Mouse (Mus musculus) myocyte (in vitro differentiated cells): ENCODE results near the gene Birc6. TPM values are rescaled to one million over a fixed set of nuclear protein-coding genes. Genes with fewer than 3 reads are reported as not detected.

ENCODE experiments used
- H3K27me3 ChIP-seq: one replicate; pipeline ENCODE4 v1.6.1; 2011; ENCODE audit not compliant: control insufficient read depth, insufficient read depth, insufficient read length
- H3K36me3 ChIP-seq: one replicate; pipeline ENCODE4 v1.6.1; 2011; ENCODE audit not compliant: control insufficient read depth, insufficient read depth
- H3K4me2 ChIP-seq: one replicate; pipeline ENCODE4 v1.6.1; 2011; ENCODE audit warnings: low read depth, control low read depth
- H3K4me3 ChIP-seq: one replicate; pipeline ENCODE4 v1.5.1; 2011; ENCODE audit warnings: mild to moderate bottlenecking, control low read depth, moderate library complexity
- H3K79me2 ChIP-seq: one replicate; pipeline ENCODE4 v1.6.1; 2011; ENCODE audit not compliant: control insufficient read depth, insufficient read depth
- H3ac ChIP-seq: one replicate; pipeline ENCODE4 v1.6.1; 2011; ENCODE audit not compliant: control insufficient read depth, insufficient read length
- CEBPB ChIP-seq: IDR thresholded peaks from 2 replicates; pipeline ENCODE4 v1.6.1; 2011; ENCODE audit warnings: mild to moderate bottlenecking, moderate library complexity; ENCODE audit not compliant: poor library complexity, insufficient read depth, severe bottlenecking
- E2F4 ChIP-seq: IDR thresholded peaks from one replicate; pipeline ENCODE4 v1.6.1; 2011; ENCODE audit warnings: mild to moderate bottlenecking, control low read depth, moderate library complexity; ENCODE audit not compliant: insufficient read depth
- MAX ChIP-seq: IDR thresholded peaks from one replicate; pipeline ENCODE4 v1.6.1; 2011; ENCODE audit warnings: low read depth, mild to moderate bottlenecking, control low read depth
- MYOD1 ChIP-seq, 3 experiments: IDR thresholded peaks; one replicate each; pipeline ENCODE4 v1.6.1; 2011; ENCODE audit warnings: control low read depth in 2 of 3, low read depth in 2 of 3, mild to moderate bottlenecking in 2 of 3, moderate library complexity in 1 of 3; ENCODE audit not compliant: insufficient read length in 2 of 3, control insufficient read depth in 1 of 3
- MYOG ChIP-seq, 3 experiments: IDR thresholded peaks; one replicate each; pipeline ENCODE4 v1.6.1; 2011; ENCODE audit warnings: control low read depth in 2 of 3, low read depth in 2 of 3, mild to moderate bottlenecking in 2 of 3; ENCODE audit not compliant: insufficient read length in 2 of 3, control insufficient read depth in 1 of 3, insufficient read depth in 1 of 3
- POLR2A ChIP-seq: IDR thresholded peaks from one replicate; pipeline ENCODE4 v1.6.1; 2011; ENCODE audit warnings: low read depth, mild to moderate bottlenecking, control low read depth, moderate library complexity; ENCODE audit not compliant: insufficient read length
- POLR2AphosphoS2 ChIP-seq: IDR thresholded peaks from one replicate; pipeline ENCODE4 v1.6.1; 2011; ENCODE audit warnings: low read depth, control low read depth; ENCODE audit not compliant: insufficient read length
- REST ChIP-seq: IDR thresholded peaks from one replicate; pipeline ENCODE4 v1.6.1; 2011; ENCODE audit warnings: mild to moderate bottlenecking, control low read depth, moderate library complexity; ENCODE audit not compliant: insufficient read depth, insufficient read length
- SRF ChIP-seq: IDR thresholded peaks from one replicate; pipeline ENCODE4 v1.6.1; 2011; ENCODE audit warnings: low read depth; ENCODE audit not compliant: control insufficient read depth, insufficient read length
- TCF12 ChIP-seq: IDR thresholded peaks from one replicate; pipeline ENCODE4 v1.6.1; 2011; ENCODE audit warnings: mild to moderate bottlenecking, control low read depth; ENCODE audit not compliant: poor library complexity, insufficient read depth, severe bottlenecking
- TCF3 ChIP-seq: IDR thresholded peaks from one replicate; pipeline ENCODE4 v1.6.1; 2011; ENCODE audit warnings: low read depth, control low read depth; ENCODE audit not compliant: insufficient read length
- USF1 ChIP-seq: IDR thresholded peaks from one replicate; pipeline ENCODE4 v1.6.1; 2011; ENCODE audit warnings: low read depth, mild to moderate bottlenecking, control low read depth, moderate library complexity
- polyA plus RNA-seq: library from polyadenylated mRNA; unstranded; fragments of >200 nt; fragmentation: generic; extraction: Trizol; gene quantifications from one replicate; pipeline ENCODE4 v1.2.1, GENCODE M21; 2012; ENCODE audit warnings: missing spikeins

Gene Birc6
- polyA plus RNA-seq, 1 experiment = 20.1 TPM

GRCm38 (mm10) chr17:74579586-74579985 lies 51.5 kb downstream of the Birc6 start:
- TF ChIP-seq POLR2AphosphoS2 (no peak), USF1 (no peak), MYOG (IDR thresholded peaks at IDR 0.05; ENCODE audit: control insufficient read depth in 1 of 3, insufficient read depth in 1 of 3, insufficient read length in 2 of 3, low read depth in 2 of 3) (no peak), TCF3 (no peak), MYOD1 (IDR thresholded peaks at IDR 0.05; ENCODE audit: control insufficient read depth in 1 of 3, insufficient read length in 2 of 3, low read depth in 2 of 3) (no peak), CEBPB (no peak), MAX (no peak), POLR2A (no peak)
- H3K79me2 ChIP-seq = peaks cover 60% of the 10 kb centered on the region
- H3K4me3 ChIP-seq = no peak overlapping the region
- no peak overlapping the region for H3ac ChIP-seq
- H3K4me2 ChIP-seq = no peak overlapping the region
- H3K36me3 ChIP-seq = no peaks in the 10 kb centered on the region
- H3K27me3 ChIP-seq = no peaks in the 10 kb centered on the region

GRCm38 (mm10) chr17:74580738-74581137 lies 52.6 kb downstream of the Birc6 start:
- H3ac ChIP-seq = no peak overlapping the region
- TF ChIP-seq E2F4 = no peak
- TF ChIP-seq MYOD1 (IDR thresholded peaks at IDR 0.05; ENCODE audit: control insufficient read depth in 1 of 3, insufficient read length in 2 of 3, low read depth in 2 of 3) = no peak
- TF ChIP-seq POLR2A = no peak
- no peak for TF ChIP-seq SRF
- no peak for TF ChIP-seq POLR2AphosphoS2
- TF ChIP-seq REST = no peak
- no peak for TF ChIP-seq TCF3
- TF ChIP-seq TCF12 = no peak
- no peak for TF ChIP-seq MAX
- TF ChIP-seq MYOG (IDR thresholded peaks at IDR 0.05; ENCODE audit: control insufficient read depth in 1 of 3, insufficient read depth in 1 of 3, insufficient read length in 2 of 3, low read depth in 2 of 3) = no peak
- no peak for TF ChIP-seq CEBPB
- no peak for TF ChIP-seq USF1
- H3K4me2 ChIP-seq = no peak overlapping the region

GRCm38 (mm10) chr17:74586768-74587167 lies 58.7 kb downstream of the Birc6 start:
- Histone ChIP-seq H3K27me3 (no peaks in the 10 kb centered on the region), H3K4me2 (no peak overlapping the region), H3K4me3 (no peak overlapping the region), H3K79me2 (peaks cover 39% of the 10 kb centered on the region), H3ac (no peak overlapping the region), H3K36me3 (peaks cover 10% of the 10 kb centered on the region)
- no peak for TF ChIP-seq TCF3
- TF ChIP-seq POLR2AphosphoS2 = no peak

More at GRCm38 (mm10) chr17:74580738-74581137, 52.6 kb downstream of the Birc6 start:
- Histone ChIP-seq H3K79me2 (peaks cover 69% of the 10 kb centered on the region), H3K4me3 (no peak overlapping the region), H3K27me3 (no peaks in the 10 kb centered on the region), H3K36me3 (no peaks in the 10 kb centered on the region)

- H3K36me3 ChIP-seq = peaks cover 60% of the 10 kb centered on the region
- H3K27me3 ChIP-seq = no peaks in the 10 kb centered on the region
- no peak overlapping the region for H3ac ChIP-seq
- no peak overlapping the region for H3K4me2 ChIP-seq
- TF ChIP-seq REST = no peak
- no peak for TF ChIP-seq MYOG (IDR thresholded peaks at IDR 0.05; ENCODE audit: control insufficient read depth in 1 of 3, insufficient read depth in 1 of 3, insufficient read length in 2 of 3, low read depth in 2 of 3)
- no peak for TF ChIP-seq USF1
- no peak for TF ChIP-seq POLR2A
- TF ChIP-seq POLR2AphosphoS2 = no peak
- TF ChIP-seq TCF3 = no peak
- no peak for TF ChIP-seq MYOD1 (IDR thresholded peaks at IDR 0.05; ENCODE audit: control insufficient read depth in 1 of 3, insufficient read length in 2 of 3, low read depth in 2 of 3)
- TF ChIP-seq MAX = no peak
- no peak for TF ChIP-seq CEBPB
- no peak for TF ChIP-seq TCF12
- TF ChIP-seq E2F4 = no peak
- TF ChIP-seq SRF = no peak
- H3K79me2 ChIP-seq = no peaks in the 10 kb centered on the region
- H3K4me3 ChIP-seq = no peak overlapping the region
Measured at GRCm38 (mm10) chr17:74598908-74599307, 70.8 kb downstream of the Birc6 start.

GRCm38 (mm10) chr17:74599396-74599795 lies 71.3 kb downstream of the Birc6 start:
- Histone ChIP-seq H3K36me3 (peaks cover 56% of the 10 kb centered on the region), H3K4me3 (no peak overlapping the region)
- TF ChIP-seq MAX (no peak), USF1 (no peak)

More at GRCm38 (mm10) chr17:74599396-74599795, 71.3 kb downstream of the Birc6 start:
- Histone ChIP-seq H3K27me3 (no peaks in the 10 kb centered on the region), H3ac (no peak overlapping the region), H3K4me2 (no peak overlapping the region), H3K79me2 (no peaks in the 10 kb centered on the region)
